Mouse (Mus musculus) urinary bladder, postnatal 36 days (tissue): ENCODE results near the gene Fam57a.

Source experiments
- DNase-seq, 2 experiments: peaks; one replicate each; pipeline ENCODE4 v3.0.0; 2022; ENCODE audit warnings: low spot score in 2 of 2, mixed read lengths in 1 of 2

The Fam57a gene

GRCm38 (mm10) chr11:76179495-76180145, at the start of gene Fam57a, which contains the start of gene Vps53:
TSS of gene Fam57a (plus strand) at chr11:76179671.
TSS of gene Vps53 (minus strand) at chr11:76179647.
- peak; percentile 86 to 89 for DNase-seq

GRCm38 (mm10) chr11:76130859-76131258, 48.6 kb upstream of the Fam57a start:
- DNase-seq = peak in 1 of 2 experiments; percentile 17

- DNase-seq = no peak
Observed at GRCm38 (mm10) chr11:76135641-76136437, 43.6 kb upstream of the Fam57a start.

GRCm38 (mm10) chr11:76137996-76138395, 41.5 kb upstream of the Fam57a start:
- DNase-seq = no peak

GRCm38 (mm10) chr11:76144386-76144785, 35.1 kb upstream of the Fam57a start:
- no peak for DNase-seq

GRCm38 (mm10) chr11:76145169-76145568, 34.3 kb upstream of the Fam57a start:
- no peak for DNase-seq

- no peak for DNase-seq
Observed at GRCm38 (mm10) chr11:76146187-76147010, 33.1 kb upstream of the Fam57a start.

- DNase-seq = no peak
Observed at GRCm38 (mm10) chr11:76148055-76149008, 31.1 kb upstream of the Fam57a start.

GRCm38 (mm10) chr11:76150980-76151379, 28.5 kb upstream of the Fam57a start:
- DNase-seq = no peak

- DNase-seq = no peak
Observed at GRCm38 (mm10) chr11:76153236-76153951, 26.1 kb upstream of the Fam57a start.

- DNase-seq = no peak
Observed at GRCm38 (mm10) chr11:76154200-76154599, 25.3 kb upstream of the Fam57a start.

- DNase-seq = no peak
Observed at GRCm38 (mm10) chr11:76154861-76155260, 24.6 kb upstream of the Fam57a start.

- DNase-seq = no peak
Observed at GRCm38 (mm10) chr11:76158375-76158774, 21.1 kb upstream of the Fam57a start.

- no peak for DNase-seq
Observed at GRCm38 (mm10) chr11:76160251-76160650, 19.2 kb upstream of the Fam57a start.

GRCm38 (mm10) chr11:76166657-76167056, 12.8 kb upstream of the Fam57a start:
- no peak for DNase-seq

GRCm38 (mm10) chr11:76167079-76167765, 12.2 kb upstream of the Fam57a start:
- peak; percentile 64 to 67 for DNase-seq

- DNase-seq = no peak
Observed at GRCm38 (mm10) chr11:76168976-76169375, 10.5 kb upstream of the Fam57a start.

- DNase-seq = no peak
Observed at GRCm38 (mm10) chr11:76170207-76170606, 9.3 kb upstream of the Fam57a start.

- peak; percentile 17 to 21 for DNase-seq
Observed at GRCm38 (mm10) chr11:76178726-76179494, 561 bp upstream of the Fam57a start.
